In the genomic region with DNA sequence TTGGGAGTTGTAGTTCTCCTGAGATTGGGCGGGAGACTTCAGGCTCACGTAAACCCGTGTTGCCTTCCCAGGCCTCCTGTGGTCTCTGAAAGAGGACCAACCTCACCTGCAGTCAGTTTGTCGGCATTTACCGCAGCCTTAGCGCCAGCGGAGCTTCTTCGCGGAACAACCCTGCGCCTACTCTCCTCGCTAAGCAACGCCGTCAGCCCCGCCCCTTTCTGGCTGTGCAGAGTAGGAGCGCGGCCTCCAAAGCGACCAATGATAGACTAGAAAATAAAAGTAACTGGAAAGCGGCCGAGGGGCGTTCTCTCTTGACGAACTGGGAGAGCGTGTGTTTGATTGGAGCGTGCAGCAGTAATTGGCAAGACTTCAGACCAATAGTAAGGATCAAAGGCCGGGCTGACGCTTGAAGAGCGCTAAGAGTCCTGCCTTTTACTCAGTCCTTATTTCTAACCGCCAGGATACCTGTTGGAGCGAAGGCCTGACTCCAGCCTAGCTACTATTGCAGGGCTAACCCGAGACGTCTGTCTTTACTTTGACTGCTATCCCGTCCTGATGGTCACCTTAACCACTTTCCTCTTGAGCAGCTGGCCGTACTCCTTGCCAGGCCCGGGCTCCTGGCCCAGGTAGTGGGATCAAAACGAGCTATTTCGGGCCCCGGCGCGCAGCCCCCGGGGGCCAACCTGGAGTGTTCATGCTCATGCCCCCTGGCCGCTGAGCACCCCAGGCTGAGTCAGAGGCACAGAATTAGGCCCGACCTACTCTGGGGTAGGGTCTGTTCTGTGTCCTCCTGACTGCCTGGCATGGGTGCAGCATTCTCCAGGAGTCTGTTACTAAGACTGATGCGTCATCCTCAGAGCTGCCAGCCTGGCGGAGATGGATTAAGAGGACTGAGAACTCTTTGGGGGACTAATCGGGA, we compare ENCODE assay signal across 8 mouse cellular contexts. TPM values are rescaled to one million over a fixed set of nuclear protein-coding genes. Genes with fewer than 3 reads are reported as not detected.
DNase-seq lines count a peak whose midpoint lies in the region; ATAC-seq and TF ChIP-seq lines count a peak whose summit lies in the region.

A gene (plus strand): TSS at position 77 of the 919 bp plus-strand sequence.
A gene (minus strand): TSS at position 198 of the 919 bp plus-strand sequence.

- WGBS in heart, embryonic 12.5 days = under 1% methylated on average over 44 of the region's 44 CpGs
- under 1% methylated on average over 44 of the region's 44 CpGs for WGBS in kidney, postnatal 0 days
- under 1% methylated on average over 44 of the region's 44 CpGs for WGBS in liver, embryonic 11.5 days
- under 1% methylated on average over 44 of the region's 44 CpGs for WGBS in stomach, embryonic 14.5 days

- peak within 1 kb of the TSS; percentile 66 for H3K4me3 ChIP-seq in heart, embryonic 12.5 days
- peak within 1 kb of the TSS; percentile 75 for H3K4me3 ChIP-seq in kidney, postnatal 0 days (replicated peaks; ENCODE audit: low read depth, low read length)
- H3K4me3 ChIP-seq in liver, embryonic 11.5 days (ENCODE audit: low read depth, low read length) = peak within 1 kb of the TSS; percentile 67
- peak within 1 kb of the TSS; percentile 59 for H3K4me3 ChIP-seq in stomach, embryonic 14.5 days (ENCODE audit: low read depth, low read length)

- H3K36me3 ChIP-seq in heart, embryonic 12.5 days = peaks cover 50% of the 10 kb centered on the region
- H3K36me3 ChIP-seq in kidney, postnatal 0 days (ENCODE audit: insufficient read depth, low read length) = peaks cover 21% of the 10 kb centered on the region; the same call in 1 of the 2 replicates
- H3K36me3 ChIP-seq in liver, embryonic 11.5 days (ENCODE audit: control insufficient read depth, insufficient read depth, low read length) = peaks cover 29% of the 10 kb centered on the region
- H3K36me3 ChIP-seq in stomach, embryonic 14.5 days (ENCODE audit: control insufficient read depth, insufficient read depth, low read length) = peaks cover 23% of the 10 kb centered on the region

- H3K27ac ChIP-seq in heart, embryonic 12.5 days (ENCODE audit: poor library complexity, severe bottlenecking) = peak within 1 kb of the TSS; percentile 95
- H3K27ac ChIP-seq in kidney, postnatal 0 days = peak within 1 kb of the TSS; percentile 96
- H3K27ac ChIP-seq in liver, embryonic 11.5 days (ENCODE audit: low read depth, low read length) = peak within 1 kb of the TSS; percentile 88
- peak within 1 kb of the TSS; percentile 97 for H3K27ac ChIP-seq in stomach, embryonic 14.5 days (ENCODE audit: low read length)

- peaks cover 12% of the 10 kb centered on the region for H3K4me1 ChIP-seq in heart, embryonic 12.5 days (replicated peaks)
- peaks cover 8% of the 10 kb centered on the region for H3K4me1 ChIP-seq in kidney, postnatal 0 days (replicated peaks; ENCODE audit: insufficient read depth, low read length)
- peaks cover 12% of the 10 kb centered on the region for H3K4me1 ChIP-seq in liver, embryonic 11.5 days (replicated peaks; ENCODE audit: control insufficient read depth, insufficient read depth, low read length)
- peaks cover 12% of the 10 kb centered on the region; the same call in 1 of the 2 replicates for H3K4me1 ChIP-seq in stomach, embryonic 14.5 days (ENCODE audit: control insufficient read depth, insufficient read depth, low read length)

- ATAC-seq in erythroid progenitor cell, adult 5-6 weeks (replicated peaks; ENCODE audit: low FRiP score, poor library complexity, severe bottlenecking) = peak; percentile 87
- ATAC-seq in heart, embryonic 12.5 days (ENCODE audit: insufficient number of reproducible peaks, low FRiP score) = peak; percentile 95
- ATAC-seq in kidney, postnatal 0 days (replicated peaks; ENCODE audit: low FRiP score, low read depth) = peak; percentile 93
- ATAC-seq in liver, embryonic 11.5 days (replicated peaks; ENCODE audit: low FRiP score) = peak; percentile 91
- ATAC-seq in stomach, embryonic 14.5 days (ENCODE audit: insufficient number of reproducible peaks, insufficient read depth, low FRiP score, low read depth) = peak; percentile 95

- peak within 1 kb of the TSS; percentile 81 for H3K9ac ChIP-seq in heart, embryonic 12.5 days
- peak within 1 kb of the TSS; percentile 72 for H3K9ac ChIP-seq in kidney, postnatal 0 days (ENCODE audit: low read depth, low read length)
- H3K9ac ChIP-seq in liver, embryonic 11.5 days (ENCODE audit: low read depth, low read length) = peak within 1 kb of the TSS; percentile 82
- H3K9ac ChIP-seq in stomach, embryonic 14.5 days (replicated peaks; ENCODE audit: low read depth, low read length) = peak within 1 kb of the TSS; percentile 62

- DNase-seq in CD4-positive helper T cell, adult 2 months (ENCODE audit: low read depth, low spot score) = peak; percentile 99
- peak; percentile 98 for DNase-seq in brain, embryonic 18.5 days (ENCODE audit: low read depth, low spot score)
- DNase-seq in kidney, postnatal 0 days (ENCODE audit: low spot score) = peak; percentile 100
- DNase-seq in liver, embryonic 11.5 days (ENCODE audit: low spot score) = peak; percentile 95
- DNase-seq in naive thymus-derived CD4-positive, alpha-beta T cell, adult 2 months (ENCODE audit: low read depth) = peak; percentile 98

- H3K27me3 ChIP-seq in heart, embryonic 12.5 days (replicated peaks) = no peaks in the 10 kb centered on the region
- no peaks in the 10 kb centered on the region for H3K27me3 ChIP-seq in kidney, postnatal 0 days (ENCODE audit: insufficient read depth, low read length)
- H3K27me3 ChIP-seq in liver, embryonic 11.5 days (replicated peaks; ENCODE audit: control insufficient read depth, insufficient read depth, low read length) = no peaks in the 10 kb centered on the region
- no peaks in the 10 kb centered on the region for H3K27me3 ChIP-seq in stomach, embryonic 14.5 days (ENCODE audit: control insufficient read depth, insufficient read depth, low read length)

- no peak for TF ChIP-seq CTCF in kidney, postnatal 0 days (IDR thresholded peaks at IDR 0.05; ENCODE audit: low read depth)

- no peaks in the 10 kb centered on the region for H3K9me3 ChIP-seq in heart, embryonic 12.5 days (replicated peaks)
- H3K9me3 ChIP-seq in kidney, postnatal 0 days (replicated peaks; ENCODE audit: low read length) = no peaks in the 10 kb centered on the region
- no peaks in the 10 kb centered on the region for H3K9me3 ChIP-seq in liver, embryonic 11.5 days (ENCODE audit: control insufficient read depth, low read length)
- H3K9me3 ChIP-seq in stomach, embryonic 14.5 days (ENCODE audit: control insufficient read depth, low read depth, low read length) = no peaks in the 10 kb centered on the region

- H3K4me2 ChIP-seq in heart, embryonic 12.5 days = peak within 1 kb of the TSS; percentile 82
- H3K4me2 ChIP-seq in kidney, postnatal 0 days (ENCODE audit: low read length) = peak within 1 kb of the TSS; percentile 97
- H3K4me2 ChIP-seq in liver, embryonic 11.5 days = peak within 1 kb of the TSS; percentile 98
- H3K4me2 ChIP-seq in stomach, embryonic 14.5 days (replicated peaks; ENCODE audit: low read depth, low read length) = peak within 1 kb of the TSS; percentile 97

RNA-seq across cellular contexts. Expression of the first gene that starts in this region (rescaled TPM):
- total RNA-seq in erythroid progenitor cell, adult 5-6 weeks (2015; ENCODE audit: low replicate concordance) = 62.7 and 79.2 TPM in 2 replicates
- total RNA-seq in erythroid progenitor cell, adult 5-6 weeks (2017; ENCODE audit: low replicate concordance) = 19.0 and 21.8 TPM in 2 replicates
- 30.5 and 31.6 TPM in 2 replicates for polyA plus RNA-seq in heart, embryonic 12.5 days (2016; fragmentation: Nextera tagmentation; extraction: Ambion mirVana)
- polyA plus RNA-seq in kidney, postnatal 0 days (2015; fragmentation: Nextera tagmentation; extraction: Ambion mirVana) = 15.8 and 17.7 TPM in 2 replicates
- polyA plus RNA-seq in liver, embryonic 11.5 days (2014; fragmentation: Nextera tagmentation; extraction: Ambion mirVana) = 3.9 and 5.4 TPM in 2 replicates
- 47.3 and 49.0 TPM in 2 replicates for polyA plus RNA-seq in stomach, embryonic 14.5 days (2014; fragmentation: Nextera tagmentation; extraction: Ambion mirVana)

RNA-seq across cellular contexts. Expression of the second gene that starts in this region (rescaled TPM):
- 16.8 and 24.5 TPM in 2 replicates for total RNA-seq in erythroid progenitor cell, adult 5-6 weeks (2015; ENCODE audit: low replicate concordance)
- total RNA-seq in erythroid progenitor cell, adult 5-6 weeks (2017; ENCODE audit: low replicate concordance) = 10.9 and 18.1 TPM in 2 replicates
- 9.3 and 12.7 TPM in 2 replicates for polyA plus RNA-seq in heart, embryonic 12.5 days (2016; fragmentation: Nextera tagmentation; extraction: Ambion mirVana)
- polyA plus RNA-seq in kidney, postnatal 0 days (2015; fragmentation: Nextera tagmentation; extraction: Ambion mirVana) = 5.2 and 5.6 TPM in 2 replicates
- 10.7 and 13.0 TPM in 2 replicates for polyA plus RNA-seq in liver, embryonic 11.5 days (2014; fragmentation: Nextera tagmentation; extraction: Ambion mirVana)
- 18.7 and 22.8 TPM in 2 replicates for polyA plus RNA-seq in stomach, embryonic 14.5 days (2014; fragmentation: Nextera tagmentation; extraction: Ambion mirVana)

Comparison
In these comparisons a context has a peak if more than half of its experiments do, and no peak if none do; other contexts are left out.
1. Peak in every context shown above with its lines: DNase-seq, ATAC-seq, H3K4me3 ChIP-seq and H3K27ac ChIP-seq.